Mouse (Mus musculus): ENCODE measurements at regions not wholly inside any gene's neighbourhood (a gene's known extent, or its start where the extent isn't known, plus 50 kb on each side); places are given as distances from the start of the nearest gene placed in this dataset.

- TF ChIP-seq POLR2A (IDR thresholded peaks at IDR 0.05; ENCODE audit: low read depth, low read length) (no peak), CTCF (IDR thresholded peaks at IDR 0.05; ENCODE audit: borderline replicate concordance, insufficient read depth, low read length) (no peak)
Observed at GRCm38 (mm10) chr3:52176108-52176507, 71.2 kb upstream of the Maml3 start.
